Mouse (Mus musculus) MEL (cell line): ENCODE measurements at regions not wholly inside any gene's neighbourhood (a gene's known extent, or its start where the extent isn't known, plus 50 kb on each side); places are given as distances from the start of the nearest gene placed in this dataset.

Source experiments
- DNase-seq: peaks from one replicate; pipeline ENCODE4 v3.0.0; 2011; ENCODE audit warnings: low read depth, low spot score
- H3K27ac ChIP-seq: 2 replicates; pipeline ENCODE4 v1.5.1; 2012; ENCODE audit warnings: low read depth, mild to moderate bottlenecking, control low read depth, low read length, moderate library complexity; ENCODE audit not compliant: control insufficient read depth
- H3K27me3 ChIP-seq, 2 experiments: fragments of 150-350 bp in 1 of 2; sonication (generic) in 1 of 2; 2 replicates each; pipeline ENCODE4 v1.6.1; 2012; ENCODE audit warnings: low read length in 2 of 2, mild to moderate bottlenecking in 2 of 2, improper control_type of control experiment in 1 of 2, moderate library complexity in 1 of 2; ENCODE audit not compliant: insufficient read depth in 2 of 2, control insufficient read depth in 1 of 2
- H3K36me3 ChIP-seq, 2 experiments: 2 replicates each; pipeline ENCODE4 v1.6.1; 2012 to 2014; ENCODE audit warnings: low read length in 2 of 2, improper control_type of control experiment in 1 of 2, inconsistent platforms in 1 of 2, mild to moderate bottlenecking in 1 of 2; ENCODE audit not compliant: insufficient read depth in 2 of 2, control insufficient read depth in 1 of 2
- H3K4me1 ChIP-seq, 2 experiments: fragments of 150-350 bp in 1 of 2; sonication (generic) in 1 of 2; 2 replicates each; pipeline ENCODE4 v1.6.1; 2012; ENCODE audit warnings: low read length in 2 of 2, improper control_type of control experiment in 1 of 2, mild to moderate bottlenecking in 1 of 2; ENCODE audit not compliant: insufficient read depth in 2 of 2, control insufficient read depth in 1 of 2
- H3K4me3 ChIP-seq, 2 experiments: fragments of 150-350 bp in 1 of 2; sonication (generic) in 1 of 2; 2 replicates each; pipeline ENCODE4 v1.5.1; 2012; ENCODE audit warnings: low read depth in 2 of 2, low read length in 2 of 2, mild to moderate bottlenecking in 2 of 2, moderate library complexity in 2 of 2, control low read depth in 1 of 2, improper control_type of control experiment in 1 of 2; ENCODE audit not compliant: control insufficient read depth in 1 of 2, insufficient read depth in 1 of 2
- H3K79me2 ChIP-seq: 2 replicates; pipeline ENCODE4 v1.6.1; 2012; ENCODE audit warnings: mild to moderate bottlenecking, low read length, moderate library complexity; ENCODE audit not compliant: control insufficient read depth, poor library complexity, insufficient read depth
- H3K9ac ChIP-seq: 2 replicates; pipeline ENCODE4 v1.6.1; 2012; ENCODE audit warnings: low read depth, mild to moderate bottlenecking, control low read depth, low read length, moderate library complexity; ENCODE audit not compliant: control insufficient read depth, poor library complexity, severe bottlenecking
- H3K9me3 ChIP-seq: fragments of 150-350 bp; sonication (generic); replicated peaks from 2 replicates; pipeline ENCODE4 v1.6.1; 2012; ENCODE audit warnings: mild to moderate bottlenecking, low read length, improper control_type of control experiment, moderate library complexity; ENCODE audit not compliant: insufficient read depth
- CHD1 ChIP-seq: IDR thresholded peaks from 2 replicates; pipeline ENCODE4 v1.6.1; 2012; ENCODE audit warnings: low read depth, mild to moderate bottlenecking, inconsistent platforms, low read length, improper control_type of control experiment
- CHD2 ChIP-seq: IDR thresholded peaks from 2 replicates; pipeline ENCODE4 v1.6.1; 2011; ENCODE audit warnings: low read length, improper control_type of control experiment
- CTCF ChIP-seq, 3 experiments: IDR thresholded peaks in 2 of 3; conservative IDR thresholded peaks in 1 of 3; 2 replicates each; pipeline ENCODE4 v1.5.1; 2011 to 2012; ENCODE audit warnings: low read length in 3 of 3, low read depth in 2 of 3, mild to moderate bottlenecking in 2 of 3, improper control_type of control experiment in 1 of 3, inconsistent platforms in 1 of 3, mixed read lengths in 1 of 3, moderate library complexity in 1 of 3; ENCODE audit not compliant: control insufficient read depth in 1 of 3, insufficient read depth in 1 of 3, poor library complexity in 1 of 3, severe bottlenecking in 1 of 3
- EP300 ChIP-seq, 2 experiments: IDR thresholded peaks; 2 replicates each; pipeline ENCODE4 v1.6.1; 2011; ENCODE audit warnings: improper control_type of control experiment in 2 of 2, low read length in 2 of 2, low read depth in 1 of 2, mild to moderate bottlenecking in 1 of 2
- KAT2A ChIP-seq: conservative IDR thresholded peaks from 2 replicates; pipeline ENCODE4 v1.6.1; 2012; ENCODE audit warnings: low read depth, low read length, improper control_type of control experiment, inconsistent platforms
- MXI1 ChIP-seq: IDR thresholded peaks from 2 replicates; pipeline ENCODE4 v1.6.1; 2011; ENCODE audit warnings: mild to moderate bottlenecking, low read depth, low read length, improper control_type of control experiment
- MYB ChIP-seq: IDR thresholded peaks from 2 replicates; pipeline ENCODE4 v1.6.1; 2011; ENCODE audit warnings: mild to moderate bottlenecking, low read depth, low read length, improper control_type of control experiment
- MYC ChIP-seq: IDR thresholded peaks from 2 replicates; pipeline ENCODE4 v1.6.1; 2011; ENCODE audit warnings: low read depth, mild to moderate bottlenecking, low read length, improper control_type of control experiment, moderate library complexity
- POLR2A ChIP-seq, 2 experiments: IDR thresholded peaks; 2 replicates each; pipeline ENCODE4 v1.6.1; 2011 to 2012; ENCODE audit warnings: low read length in 2 of 2, mild to moderate bottlenecking in 2 of 2, control low read depth in 1 of 2, improper control_type of control experiment in 1 of 2, low read depth in 1 of 2, moderate library complexity in 1 of 2; ENCODE audit not compliant: control insufficient read depth in 1 of 2, insufficient read depth in 1 of 2, poor library complexity in 1 of 2
- POLR2AphosphoS5 ChIP-seq: IDR thresholded peaks from 2 replicates; pipeline ENCODE4 v1.6.1; 2012; ENCODE audit warnings: low read depth, borderline replicate concordance, mild to moderate bottlenecking, inconsistent platforms, low read length, moderate library complexity, mixed read lengths
- RAD21 ChIP-seq: IDR thresholded peaks from 2 replicates; pipeline ENCODE4 v1.6.1; 2011; ENCODE audit warnings: mild to moderate bottlenecking, low read depth, low read length, improper control_type of control experiment
- RCOR1 ChIP-seq: IDR thresholded peaks from 2 replicates; pipeline ENCODE4 v1.6.1; 2012; ENCODE audit warnings: low read depth, mild to moderate bottlenecking, inconsistent platforms, low read length, improper control_type of control experiment
- SIN3A ChIP-seq: IDR thresholded peaks from 2 replicates; pipeline ENCODE4 v1.6.1; 2012; ENCODE audit warnings: low read length, improper control_type of control experiment, inconsistent platforms
- TBP ChIP-seq: IDR thresholded peaks from 2 replicates; pipeline ENCODE4 v1.8.0; 2011; ENCODE audit warnings: low read depth, low read length, improper control_type of control experiment
- UBTF ChIP-seq: IDR thresholded peaks from 2 replicates; pipeline ENCODE4 v1.6.1; 2012; ENCODE audit warnings: low read depth, mild to moderate bottlenecking, inconsistent platforms, low read length, improper control_type of control experiment, moderate library complexity, borderline replicate concordance; ENCODE audit not compliant: insufficient read depth
- USF1 ChIP-seq: IDR thresholded peaks from 2 replicates; pipeline ENCODE4 v1.6.1; 2014; ENCODE audit warnings: low read depth, mild to moderate bottlenecking, inconsistent platforms, low read length, improper control_type of control experiment, moderate library complexity
- ZKSCAN1 ChIP-seq: IDR thresholded peaks from 2 replicates; pipeline ENCODE4 v1.6.1; 2012; ENCODE audit warnings: low read depth, mild to moderate bottlenecking, inconsistent platforms, low read length, improper control_type of control experiment, moderate library complexity
- ZNF384 ChIP-seq: IDR thresholded peaks from 2 replicates; pipeline ENCODE4 v1.6.1; 2012; ENCODE audit warnings: low read depth, mild to moderate bottlenecking, inconsistent platforms, low read length, improper control_type of control experiment

DNA sequence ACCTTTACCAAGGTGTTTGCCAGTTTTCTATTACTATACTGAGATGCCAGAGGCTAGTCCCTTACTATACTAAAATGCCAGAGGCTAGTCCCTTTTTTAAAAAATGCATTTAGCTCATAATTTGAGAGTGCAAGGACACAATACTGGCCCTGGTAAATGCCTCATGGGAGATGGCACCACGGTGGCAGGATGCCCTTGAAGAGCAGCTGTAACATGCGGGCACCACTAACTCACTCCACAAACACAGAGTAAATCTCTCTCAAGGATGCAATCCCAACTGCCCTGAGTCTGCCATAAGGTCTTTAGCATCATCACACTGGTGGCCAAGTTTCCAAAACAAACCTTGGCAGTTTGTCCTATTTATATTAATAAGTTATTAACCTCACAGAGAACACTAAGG, 108.1 kb upstream of the Zfand5 start:
- no peak for DNase-seq
- H3K36me3 ChIP-seq = no peaks in the 10 kb centered on the region
- TF ChIP-seq MXI1 (no peak), EP300 (IDR thresholded peaks at IDR 0.05; ENCODE audit: low read depth in 1 of 2, low read length in 2 of 2) (no peak), TBP (no peak), ZNF384 (no peak), POLR2A (IDR thresholded peaks at IDR 0.05; ENCODE audit: control insufficient read depth in 1 of 2, insufficient read depth in 1 of 2, low read depth in 1 of 2, low read length in 2 of 2, poor library complexity in 1 of 2) (no peak), CTCF (IDR thresholded peaks at IDR 0.05 in 2 of 3, conservative IDR thresholded peaks at IDR 0.05 in 1 of 3; ENCODE audit: control insufficient read depth in 1 of 3, insufficient read depth in 1 of 3, low read depth in 2 of 3, low read length in 3 of 3, poor library complexity in 1 of 3, severe bottlenecking in 1 of 3) (no peak), ZKSCAN1 (no peak), UBTF (no peak), SIN3A (no peak), CHD1 (no peak), MYC (no peak), USF1 (no peak), KAT2A (no peak), CHD2 (no peak), MYB (no peak)
- H3K9me3 ChIP-seq = no peaks in the 10 kb centered on the region
- H3K79me2 ChIP-seq = no peaks in the 10 kb centered on the region
- H3K27ac ChIP-seq = no peak overlapping the region
- no peaks in the 10 kb centered on the region for H3K4me1 ChIP-seq
- no peak overlapping the region for H3K9ac ChIP-seq
- no peaks in the 10 kb centered on the region for H3K27me3 ChIP-seq
- no peak overlapping the region for H3K4me3 ChIP-seq

DNA sequence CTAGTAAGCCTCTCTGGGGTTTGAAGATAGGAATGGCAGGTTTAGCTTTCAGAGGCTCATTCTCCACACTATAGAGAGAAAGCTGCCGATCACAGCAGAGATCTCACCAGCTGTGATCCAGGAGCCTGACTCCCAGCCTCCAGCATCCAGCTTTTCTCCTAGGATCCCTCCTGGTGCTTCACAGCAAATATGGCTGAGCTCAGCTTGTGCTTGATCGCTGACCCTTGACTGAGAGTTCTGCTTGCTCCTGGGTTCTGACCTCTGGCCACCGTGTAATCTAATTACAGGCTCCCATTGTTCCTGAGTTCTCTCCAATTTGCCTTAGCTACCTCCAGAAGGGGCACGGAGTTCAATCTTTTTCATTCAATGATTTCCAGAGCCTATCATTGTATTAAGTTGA, 111.1 kb upstream of the Zfand5 start:
- Histone ChIP-seq H3K36me3 (no peaks in the 10 kb centered on the region), H3K27ac (no peak overlapping the region), H3K9ac (no peak overlapping the region)
- TF ChIP-seq USF1 = no peak
- no peak for TF ChIP-seq CHD2
- no peak for TF ChIP-seq CHD1
- TF ChIP-seq RCOR1 = no peak
- no peak for TF ChIP-seq RAD21
- TF ChIP-seq KAT2A = no peak
- TF ChIP-seq ZKSCAN1 = no peak
- no peak for TF ChIP-seq POLR2AphosphoS5
- TF ChIP-seq, all 39 proteins: peak for 0
- Histone ChIP-seq H3K27me3 (no peaks in the 10 kb centered on the region; a peak in 1 of 4 replicates), H3K9me3 (no peaks in the 10 kb centered on the region), H3K79me2 (no peaks in the 10 kb centered on the region), H3K4me3 (no peak overlapping the region), H3K4me1 (no peaks in the 10 kb centered on the region)
- DNase-seq = no peak
